Mouse (Mus musculus) gastrocnemius, postnatal 25 days (tissue): Measurements from ENCODE around the gene Sh3bgrl3. TPM values are rescaled to one million over a fixed set of nuclear protein-coding genes. Genes with fewer than 3 reads are reported as not detected.

Source experiments
- DNase-seq: peaks from one replicate; pipeline ENCODE4 v3.0.0; 2022
- total RNA-seq, 2 experiments: library from RNA; stranded (reverse); gene quantifications; 1 replicate in 1 of 2; 2 replicates in 1 of 2; pipeline ENCODE4 v1.2.3; 2021

Sh3bgrl3 gene
- total RNA-seq, 2 experiments from 2014 or later: 19.1 to 26.6 TPM

DNA sequence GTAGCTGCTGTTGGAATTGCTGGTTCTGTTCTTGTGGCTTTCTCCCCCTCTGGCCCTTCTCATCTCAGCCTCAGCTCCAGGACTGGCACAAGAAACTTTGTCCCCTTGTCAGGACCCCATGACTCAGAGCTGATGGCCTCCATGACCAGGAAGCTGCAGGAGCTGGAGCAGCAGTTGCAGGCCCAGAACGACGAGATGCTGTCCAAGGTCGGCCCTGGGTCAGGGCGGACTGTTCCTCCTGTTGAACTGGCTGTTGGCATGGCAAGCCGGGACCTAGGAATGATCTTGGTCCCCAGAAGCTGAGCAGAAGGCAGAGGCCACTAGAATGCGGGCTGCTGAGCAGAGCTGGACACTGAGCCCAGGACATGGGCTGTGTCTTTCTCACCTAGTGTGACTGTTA, 16.2 kb downstream of the Sh3bgrl3 start:
- DNase-seq: no peak

DNA sequence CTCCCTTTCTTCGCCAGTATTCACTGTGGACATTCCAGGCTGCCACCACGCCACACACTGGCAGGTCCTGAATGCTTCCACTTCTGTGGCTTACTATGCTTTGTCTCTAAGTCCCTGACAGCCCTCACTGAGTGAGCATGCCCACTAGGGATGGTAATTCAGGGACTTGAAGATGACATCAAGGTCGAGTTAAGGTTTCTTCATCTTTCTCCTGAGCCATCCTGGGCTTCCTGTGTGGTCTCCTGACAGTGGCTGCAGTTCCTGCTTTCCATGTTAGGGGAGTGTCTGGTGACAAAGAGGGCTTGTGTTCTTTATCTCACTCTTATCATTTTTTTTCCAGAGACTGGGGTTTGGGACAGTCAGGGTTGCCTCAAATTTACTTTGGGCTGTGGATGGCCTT, 17.9 kb downstream of the Sh3bgrl3 start:
- DNase-seq: no peak

DNA sequence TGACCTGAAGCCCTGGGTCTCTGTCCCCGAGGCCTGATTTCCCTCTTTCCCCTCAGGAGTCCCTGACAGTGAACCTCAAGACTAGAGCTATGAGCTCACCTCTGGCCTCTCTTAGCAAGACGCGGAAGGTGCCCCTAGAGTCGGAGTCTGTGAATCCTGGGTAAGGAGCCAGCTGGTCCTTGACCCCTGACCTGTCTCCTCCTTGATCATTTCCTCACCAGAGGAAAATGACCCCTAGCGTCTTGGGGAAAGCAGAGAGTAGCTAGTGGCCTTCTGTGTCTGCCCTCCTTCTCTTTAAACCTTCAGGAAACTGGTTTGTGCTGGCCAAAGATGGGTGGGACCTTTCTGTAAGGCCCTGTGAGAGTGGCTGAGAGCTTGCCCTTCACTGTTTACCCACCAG, 20.4 kb downstream of the Sh3bgrl3 start:
- no peak for DNase-seq

GRCm38 (mm10) chr4:134107730-134108129, 20.9 kb downstream of the Sh3bgrl3 start:
- no peak for DNase-seq

DNA sequence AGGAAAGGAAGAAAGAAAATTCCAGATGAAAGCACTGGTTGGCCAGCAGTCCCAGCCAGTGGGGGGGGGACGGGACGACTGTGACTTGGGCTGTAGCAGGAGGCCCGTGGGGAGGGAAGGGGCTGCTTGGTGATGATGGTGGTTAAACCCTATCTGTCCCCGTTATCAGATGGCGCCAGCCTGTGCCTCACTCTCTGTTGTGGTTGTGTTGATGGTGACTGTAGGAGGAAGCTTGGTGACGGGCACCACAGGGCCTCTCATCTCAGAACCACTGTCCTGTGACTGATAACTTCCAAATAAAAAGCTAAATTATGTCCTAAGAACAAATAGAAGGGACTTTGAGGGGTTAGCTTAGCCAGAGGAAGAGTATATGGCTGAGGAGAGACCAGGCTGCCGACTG, 22.5 kb downstream of the Sh3bgrl3 start:
- DNase-seq: no peak

DNA sequence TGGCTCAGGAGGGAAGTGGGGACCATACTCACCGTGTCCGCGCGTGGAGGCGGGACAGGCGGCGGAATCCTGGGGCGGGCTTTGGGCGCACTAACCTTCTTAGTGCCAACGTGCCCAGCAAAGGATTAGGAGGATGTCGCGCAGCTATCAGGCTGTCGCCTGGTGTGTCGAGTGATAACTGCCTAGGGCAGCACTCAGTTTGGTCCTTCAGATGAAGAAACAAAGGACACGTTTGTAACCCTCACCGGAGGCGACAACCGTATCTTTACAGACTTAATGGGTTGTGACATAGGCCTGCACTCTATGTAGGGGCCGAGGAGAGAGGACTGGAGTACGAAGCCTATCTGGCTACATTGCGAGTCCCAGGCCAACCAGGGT, 25.9 kb downstream of the Sh3bgrl3 start:
- DNase-seq: no peak

GRCm38 (mm10) chr4:134101979-134102741, 26.4 kb downstream of the Sh3bgrl3 start, which contains the start of gene Ubxn11:
Ubxn11 (plus strand) TSS chr4:134102570.
- DNase-seq: peak; percentile 79

DNA sequence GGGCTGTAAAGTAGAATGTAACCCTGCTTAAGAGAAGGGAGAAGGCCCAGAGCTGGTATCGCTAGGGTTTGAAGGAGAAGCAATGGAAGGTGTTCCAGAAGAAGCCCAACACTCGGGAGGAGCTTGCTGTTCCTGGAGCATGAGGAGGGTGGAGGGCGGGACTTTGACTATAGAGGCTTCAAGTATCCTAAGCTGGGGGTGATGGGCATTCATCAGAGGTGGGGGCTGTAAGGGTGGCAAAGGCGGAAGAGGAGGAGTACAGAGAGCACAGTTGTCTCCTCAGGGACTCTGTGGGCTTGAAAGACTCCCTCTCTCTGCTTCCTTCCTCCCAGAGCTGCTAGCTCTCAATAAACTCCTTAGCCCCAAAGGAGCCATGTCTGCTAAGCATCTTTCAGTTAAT, 28.3 kb downstream of the Sh3bgrl3 start:
- DNase-seq: no peak

- peak; percentile 49 for DNase-seq
These were observed 30.0 kb downstream of the Sh3bgrl3 start for GRCm38 (mm10) chr4:134098628-134099027.

DNA sequence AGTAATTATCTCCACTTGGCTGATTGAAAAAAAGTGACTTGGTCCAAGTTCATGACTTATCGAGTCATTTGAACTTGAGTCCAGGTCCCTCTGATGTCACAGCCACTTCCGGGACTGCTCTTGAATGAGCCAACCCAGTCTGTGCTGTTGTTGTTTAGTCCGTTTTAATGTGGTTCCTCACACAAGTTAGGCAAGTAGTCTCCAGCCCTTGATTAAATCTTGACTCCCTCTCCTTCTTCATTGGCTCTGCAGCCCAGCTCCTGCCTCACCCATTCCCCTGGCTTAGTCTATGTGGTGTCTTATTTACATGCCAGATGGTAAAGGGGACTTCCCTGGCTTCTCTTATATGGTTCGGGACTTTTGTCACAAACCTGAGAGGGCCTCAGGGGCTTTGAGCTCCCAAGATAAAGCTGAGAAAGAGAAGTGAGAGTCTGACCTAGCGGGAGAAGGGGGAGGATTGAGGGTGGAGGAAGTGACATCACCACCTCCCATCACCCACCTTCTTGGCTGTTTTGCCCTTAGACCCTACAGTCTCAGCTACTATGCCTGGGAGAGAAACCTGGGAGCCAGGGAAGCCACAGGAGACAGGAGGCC, 31.5 kb downstream of the Sh3bgrl3 start:
- DNase-seq: no peak

DNA sequence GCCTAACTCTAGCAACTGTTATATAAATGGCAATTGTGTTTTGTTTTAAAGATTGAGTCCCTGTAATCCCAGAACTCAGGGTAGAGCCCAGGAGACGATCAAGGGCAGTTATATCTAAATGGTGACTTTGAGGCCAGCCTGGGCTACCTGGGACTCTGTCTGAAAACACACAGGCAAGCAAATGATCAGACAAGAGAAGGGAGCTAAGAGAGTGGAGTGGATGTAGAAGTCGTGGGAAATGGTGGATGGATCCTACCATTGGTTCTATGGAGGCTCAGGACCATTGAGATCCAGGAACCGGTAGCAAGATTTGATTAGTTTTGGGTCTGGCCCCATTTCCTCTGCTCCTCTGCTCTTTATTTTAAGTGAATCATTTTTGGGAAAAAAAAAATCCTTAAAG, 32.5 kb downstream of the Sh3bgrl3 start:
- DNase-seq: no peak

DNA sequence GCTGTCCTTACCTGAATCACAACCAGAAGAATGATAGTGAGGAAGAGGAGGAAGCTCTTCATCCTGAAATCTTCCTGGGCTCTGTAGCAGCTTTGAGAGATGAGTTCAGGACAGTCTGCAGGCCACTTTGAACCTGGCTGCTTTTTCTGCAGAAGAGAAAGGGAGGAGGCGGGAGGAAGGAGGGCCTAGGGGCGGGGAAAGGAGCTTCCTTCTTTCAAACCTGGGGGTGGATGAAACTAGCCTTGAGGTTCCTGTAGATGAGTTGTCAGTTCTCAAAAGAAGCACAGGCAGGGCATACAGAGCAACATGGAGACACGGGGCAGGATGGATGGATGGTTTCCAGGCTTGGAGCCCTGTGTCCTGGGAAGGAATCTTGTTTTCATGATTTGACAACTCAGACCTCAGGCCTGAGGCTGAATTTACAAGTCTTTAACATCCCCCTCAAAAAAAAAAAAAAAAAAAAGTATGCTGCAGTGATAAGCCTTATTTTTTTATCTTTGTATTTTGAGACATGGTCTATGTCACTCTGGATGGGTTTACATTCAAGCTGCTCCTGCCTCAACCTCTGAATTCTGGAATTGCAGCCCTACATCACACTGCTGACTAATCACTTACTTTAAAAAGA, 33.6 kb downstream of the Sh3bgrl3 start, which contains the start of gene Cd52:
TSS of gene Cd52 (minus strand) at position 160 of the 625 bp plus-strand sequence.
- DNase-seq: peak; percentile 27

DNA sequence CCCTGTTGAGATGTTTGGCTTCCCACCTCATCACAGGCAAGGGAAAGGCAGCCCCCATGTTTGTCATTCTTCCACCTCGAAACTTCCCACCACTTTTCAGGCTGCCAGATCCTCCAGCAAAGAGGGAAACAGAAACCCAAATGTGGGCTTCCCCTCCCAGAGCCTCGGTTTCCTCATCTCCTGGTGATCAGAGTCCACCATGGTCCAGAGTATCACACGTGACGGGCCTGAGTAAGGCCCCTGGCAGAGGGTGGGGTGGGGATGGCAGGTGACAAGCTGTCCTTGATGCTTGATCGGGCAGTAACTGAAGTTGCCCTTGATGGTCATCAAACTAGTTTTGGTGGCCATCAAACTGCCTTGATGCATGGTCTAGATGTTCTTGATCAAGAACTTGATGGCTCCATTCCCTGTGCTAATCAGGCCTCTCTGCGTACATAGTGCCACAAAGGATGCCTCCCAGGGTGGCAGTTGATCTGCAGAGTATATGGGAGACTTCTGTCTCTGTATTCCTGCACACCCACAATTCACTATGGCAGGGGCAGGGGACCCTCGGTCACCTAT, 34.5 kb downstream of the Sh3bgrl3 start:
- DNase-seq: no peak

- no peak for DNase-seq
These were observed 36.0 kb downstream of the Sh3bgrl3 start for GRCm38 (mm10) chr4:134092382-134093288.

GRCm38 (mm10) chr4:134091225-134091529, 37.4 kb downstream of the Sh3bgrl3 start:
- no peak for DNase-seq

- DNase-seq: no peak
These were observed 37.9 kb downstream of the Sh3bgrl3 start for GRCm38 (mm10) chr4:134090521-134091224.

DNA sequence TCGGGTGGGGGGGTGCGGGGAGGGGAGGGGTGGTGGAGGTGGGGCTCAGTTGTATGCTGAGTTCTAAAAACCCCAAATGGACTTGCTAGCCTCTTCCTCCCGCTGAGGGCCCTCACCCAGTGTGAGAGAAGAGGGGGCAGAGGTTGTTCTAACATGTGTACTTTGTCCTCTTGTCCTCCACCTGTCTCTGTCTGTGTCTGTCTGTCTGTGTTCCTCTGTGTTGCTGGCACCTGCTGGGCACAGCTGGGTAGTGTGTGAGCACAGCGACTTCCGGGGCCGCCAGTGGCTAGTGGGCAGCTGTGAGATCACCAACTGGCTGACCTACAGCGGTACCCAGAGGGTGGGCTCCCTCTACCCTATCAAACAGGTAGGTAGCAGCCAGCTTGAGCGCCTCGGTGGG, 39.6 kb downstream of the Sh3bgrl3 start:
- no peak for DNase-seq

DNA sequence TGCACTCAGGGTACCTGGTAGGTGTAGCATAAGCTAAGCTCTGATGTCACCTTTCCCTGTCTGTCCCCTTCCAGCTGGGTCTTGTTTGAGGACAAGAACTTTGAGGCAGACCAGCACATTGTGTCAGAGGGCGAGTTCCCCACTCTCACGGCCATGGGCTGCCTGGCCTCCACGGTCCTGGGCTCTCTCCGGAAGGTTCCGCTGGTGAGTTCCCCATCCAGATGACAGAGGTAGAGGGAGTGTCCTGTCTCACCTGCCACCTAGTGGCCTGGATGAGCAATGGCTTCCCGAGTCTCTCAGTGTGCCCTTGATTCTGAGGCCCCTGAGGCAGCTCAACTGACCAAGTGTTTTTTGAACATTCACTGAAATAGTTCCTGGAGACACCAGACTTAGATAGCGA, 41.2 kb downstream of the Sh3bgrl3 start:
- DNase-seq: no peak

GRCm38 (mm10) chr4:134084999-134085398, 43.6 kb downstream of the Sh3bgrl3 start:
- no peak for DNase-seq

DNA sequence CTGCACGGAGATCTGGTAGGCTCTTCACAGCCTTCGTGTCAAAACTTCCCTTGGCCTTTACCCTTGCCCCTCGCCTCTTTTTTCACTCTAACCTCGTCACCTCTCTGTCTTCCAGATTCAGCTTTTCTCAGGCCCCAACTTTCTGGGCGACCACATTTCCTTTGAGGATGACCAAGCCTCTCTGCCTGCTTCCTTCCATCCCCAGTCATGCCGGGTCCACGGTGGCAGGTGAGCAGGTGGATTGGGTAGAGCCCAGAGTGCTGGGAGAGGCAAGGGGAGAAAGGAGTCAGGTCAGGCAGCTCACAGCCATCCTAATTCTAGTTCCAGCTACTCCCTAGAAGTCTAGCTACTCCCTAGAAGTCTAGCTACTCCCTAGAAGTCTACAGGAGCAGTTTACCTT, 46.1 kb downstream of the Sh3bgrl3 start:
- DNase-seq: no peak

GRCm38 (mm10) chr4:134081730-134082386, 46.7 kb downstream of the Sh3bgrl3 start:
- peak; percentile 44 for DNase-seq
